Mouse (Mus musculus): Measurements from ENCODE around the gene Fndc3b. TPM values are rescaled to one million over a fixed set of nuclear protein-coding genes. Genes with fewer than 3 reads are reported as not detected.

The Fndc3b gene
- total and polyA plus RNA-seq, 3 experiments: 0.03 to 0.05 (median 0.04) TPM

GRCm38 (mm10) chr3:27677574-27677973 is 33.5 kb downstream of the Fndc3b start:
- no peak overlapping the region for H3K9ac ChIP-seq (ENCODE audit: insufficient read depth, low read depth)
- H3K36me3 ChIP-seq (replicated peaks in 1 of 2; ENCODE audit: control insufficient read depth in 1 of 2, insufficient read depth in 1 of 2, low read length in 1 of 2): no peaks in the 10 kb centered on the region
- no peak overlapping the region for H3K4me3 ChIP-seq (replicated peaks in 1 of 3; ENCODE audit: low read depth in 2 of 3, low read length in 2 of 3, poor library complexity in 1 of 3)
- in situ Hi-C loops (cut with MboI; ENCODE audit: low pct_ligation_motif_present, low pct_unique_long_range_greater_than_20kb, low sequenced_read_pairs) (no loop called here), dilution Hi-C loops (cut with MboI; ENCODE audit: extremely low pct_ligation_motif_present, extremely low pct_unique_long_range_greater_than_20kb, low sequenced_read_pairs) (no loop called here)
- TF ChIP-seq TBP (conservative IDR thresholded peaks at IDR 0.05; ENCODE audit: low read depth, low read length): no peak
- TF ChIP-seq ZMIZ1 (IDR thresholded peaks at IDR 0.05; ENCODE audit: low read depth, low read length): no peak
- TF ChIP-seq ZNF384 (IDR thresholded peaks at IDR 0.05; ENCODE audit: low read depth, low read length): no peak
- no peak for TF ChIP-seq MAZ (IDR thresholded peaks at IDR 0.05; ENCODE audit: low read depth, low read length)
- no peak for TF ChIP-seq SMC3 (IDR thresholded peaks at IDR 0.05; ENCODE audit: low read depth, low read length)
- no peak for TF ChIP-seq JUND (conservative IDR thresholded peaks at IDR 0.05; ENCODE audit: low read depth, low read length)
- TF ChIP-seq ZKSCAN1 (IDR thresholded peaks at IDR 0.05; ENCODE audit: borderline replicate concordance, low read depth, low read length): no peak
- TF ChIP-seq CHD1 (IDR thresholded peaks at IDR 0.05; ENCODE audit: low read depth, low read length): no peak
- no peak for TF ChIP-seq CHD2 (IDR thresholded peaks at IDR 0.05; ENCODE audit: low read length)
- TF ChIP-seq IRF4 (IDR thresholded peaks at IDR 0.05; ENCODE audit: low read depth, low read length): no peak
- no peak for TF ChIP-seq NRF1 (IDR thresholded peaks at IDR 0.05; ENCODE audit: low read depth, low read length)
- TF ChIP-seq MAFK (IDR thresholded peaks at IDR 0.05; ENCODE audit: insufficient replicate concordance, low read length): no peak
- TF ChIP-seq ETS1 (conservative IDR thresholded peaks at IDR 0.05; ENCODE audit: low read depth, low read length): no peak
- TF ChIP-seq BHLHE40 (IDR thresholded peaks at IDR 0.05; ENCODE audit: low read depth, low read length): no peak
- no peak for TF ChIP-seq POLR2A (IDR thresholded peaks at IDR 0.05; ENCODE audit: low read depth, low read length)
- no peak for TF ChIP-seq ELF1 (IDR thresholded peaks at IDR 0.05; ENCODE audit: low read depth, low read length)
- no peak for TF ChIP-seq MXI1 (IDR thresholded peaks at IDR 0.05; ENCODE audit: low read depth, low read length)
- no peak for TF ChIP-seq RAD21 (IDR thresholded peaks at IDR 0.05; ENCODE audit: low read depth, low read length)
- no peak for TF ChIP-seq PAX5 (IDR thresholded peaks at IDR 0.05; ENCODE audit: low read length)
- H3K4me2 ChIP-seq (ENCODE audit: insufficient read depth, low read depth, poor library complexity, severe bottlenecking): no peak overlapping the region
- no peak for DNase-seq (ENCODE audit: extremely low read depth)
- H3K27me3 ChIP-seq (replicated peaks): no peaks in the 10 kb centered on the region
- H3K9me3 ChIP-seq (replicated peaks; ENCODE audit: low read length): no peaks in the 10 kb centered on the region
- no peaks in the 10 kb centered on the region for H3K79me2 ChIP-seq (replicated peaks; ENCODE audit: control insufficient read depth, extremely low read depth, insufficient read depth, poor library complexity, severe bottlenecking)
- no peak overlapping the region for H3K27ac ChIP-seq (ENCODE audit: insufficient read depth, low read depth)
- no peaks in the 10 kb centered on the region for H3K4me1 ChIP-seq (ENCODE audit: control insufficient read depth in 1 of 2, insufficient read depth in 2 of 2)

- Histone ChIP-seq H3K9ac (ENCODE audit: insufficient read depth, low read depth) (no peak overlapping the region), H3K9me3 (replicated peaks; ENCODE audit: low read length) (no peaks in the 10 kb centered on the region), H3K4me2 (ENCODE audit: insufficient read depth, low read depth, poor library complexity, severe bottlenecking) (no peak overlapping the region), H3K27me3 (replicated peaks) (no peaks in the 10 kb centered on the region), H3K27ac (ENCODE audit: insufficient read depth, low read depth) (no peak overlapping the region), H3K4me3 (replicated peaks in 1 of 3; ENCODE audit: low read depth in 2 of 3, low read length in 2 of 3, poor library complexity in 1 of 3) (no peak overlapping the region), H3K4me1 (ENCODE audit: control insufficient read depth in 1 of 2, insufficient read depth in 2 of 2) (no peaks in the 10 kb centered on the region), H3K36me3 (replicated peaks in 1 of 2; ENCODE audit: control insufficient read depth in 1 of 2, insufficient read depth in 1 of 2, low read length in 1 of 2) (no peaks in the 10 kb centered on the region), H3K79me2 (replicated peaks; ENCODE audit: control insufficient read depth, extremely low read depth, insufficient read depth, poor library complexity, severe bottlenecking) (no peaks in the 10 kb centered on the region)
- in situ Hi-C loops (cut with MboI; ENCODE audit: low pct_ligation_motif_present, low pct_unique_long_range_greater_than_20kb, low sequenced_read_pairs): no loop called here
- no peak for DNase-seq (ENCODE audit: extremely low read depth)
- no peak for TF ChIP-seq ZMIZ1 (IDR thresholded peaks at IDR 0.05; ENCODE audit: low read depth, low read length)
- TF ChIP-seq CHD1 (IDR thresholded peaks at IDR 0.05; ENCODE audit: low read depth, low read length): no peak
- TF ChIP-seq MEF2A (IDR thresholded peaks at IDR 0.05; ENCODE audit: borderline replicate concordance, low read depth, low read length): no peak
- no peak for TF ChIP-seq JUND (conservative IDR thresholded peaks at IDR 0.05; ENCODE audit: low read depth, low read length)
- TF ChIP-seq HCFC1 (IDR thresholded peaks at IDR 0.05; ENCODE audit: low read depth, low read length): no peak
- TF ChIP-seq CTCF (conservative IDR thresholded peaks at IDR 0.05 in 1 of 2, IDR thresholded peaks at IDR 0.05 in 1 of 2; ENCODE audit: low read depth in 2 of 2, low read length in 2 of 2): no peak
- no peak for TF ChIP-seq TBP (conservative IDR thresholded peaks at IDR 0.05; ENCODE audit: low read depth, low read length)
- no peak for TF ChIP-seq KAT2A (IDR thresholded peaks at IDR 0.05; ENCODE audit: insufficient replicate concordance, low read length)
- TF ChIP-seq NRF1 (IDR thresholded peaks at IDR 0.05; ENCODE audit: low read depth, low read length): no peak
- no peak for TF ChIP-seq E2F4 (IDR thresholded peaks at IDR 0.05; ENCODE audit: insufficient replicate concordance, low read depth, low read length)
- no peak for TF ChIP-seq ZC3H11A (IDR thresholded peaks at IDR 0.05; ENCODE audit: low read depth, low read length)
- no peak for TF ChIP-seq ZNF384 (IDR thresholded peaks at IDR 0.05; ENCODE audit: low read depth, low read length)
- TF ChIP-seq PAX5 (IDR thresholded peaks at IDR 0.05; ENCODE audit: low read length): no peak
- TF ChIP-seq MXI1 (IDR thresholded peaks at IDR 0.05; ENCODE audit: low read depth, low read length): no peak
- TF ChIP-seq POLR2A (IDR thresholded peaks at IDR 0.05; ENCODE audit: low read depth, low read length): no peak
- TF ChIP-seq ELF1 (IDR thresholded peaks at IDR 0.05; ENCODE audit: low read depth, low read length): no peak
- TF ChIP-seq SIN3A (IDR thresholded peaks at IDR 0.05; ENCODE audit: low read length): no peak
- dilution Hi-C loops (cut with MboI; ENCODE audit: extremely low pct_ligation_motif_present, extremely low pct_unique_long_range_greater_than_20kb, low sequenced_read_pairs): no loop called here
These were observed 37.4 kb downstream of the Fndc3b start for GRCm38 (mm10) chr3:27673660-27674059.
